Mouse (Mus musculus) liver, adult 2 months (tissue): ENCODE results near the gene 3110001I22Rik. TPM values are rescaled to one million over a fixed set of nuclear protein-coding genes. Genes with fewer than 3 reads are reported as not detected.
"Not testable (repeated sequence)": the region's sequence is repeated elsewhere in the genome, so short reads cannot be mapped to it uniquely, and the experiment has no call there.

Experiments used
- DNase-seq: peaks from one replicate; pipeline ENCODE4 v3.0.0-alpha.2; 2011; ENCODE audit warnings: low read depth, low spot score; ENCODE audit errors: extremely low read depth
- H3K27ac ChIP-seq: fragments of 200-500 bp; replicated peaks from 2 replicates; pipeline ENCODE4 v1.5.1; 2012; ENCODE audit warnings: low read depth, mild to moderate bottlenecking, control low read depth, inconsistent platforms, low read length; ENCODE audit not compliant: insufficient read depth
- H3K27me3 ChIP-seq: fragments of 200-500 bp; 2 replicates; pipeline ENCODE4 v1.6.1; 2012; ENCODE audit warnings: mild to moderate bottlenecking, moderate library complexity, low read length, inconsistent platforms; ENCODE audit not compliant: control insufficient read depth, insufficient read depth
- H3K36me3 ChIP-seq: fragments of 200-500 bp; 2 replicates; pipeline ENCODE4 v1.6.1; 2012; ENCODE audit warnings: low read length, inconsistent platforms; ENCODE audit not compliant: control insufficient read depth, insufficient read depth
- H3K4me1 ChIP-seq: fragments of 200-500 bp; 2 replicates; pipeline ENCODE4 v1.6.1; 2011; ENCODE audit warnings: low read length; ENCODE audit not compliant: control insufficient read depth, insufficient read depth
- H3K4me3 ChIP-seq: fragments of 200-500 bp; 2 replicates; pipeline ENCODE4 v1.5.1; 2011; ENCODE audit warnings: low read depth, mild to moderate bottlenecking, control low read depth, low read length, moderate library complexity; ENCODE audit not compliant: insufficient read depth
- H3K79me2 ChIP-seq: fragments of 200-500 bp; 2 replicates; pipeline ENCODE4 v1.6.1; 2012; ENCODE audit warnings: inconsistent platforms, mild to moderate bottlenecking, low read length, moderate library complexity; ENCODE audit not compliant: control insufficient read depth, insufficient read depth
- H3K9ac ChIP-seq: fragments of 200-500 bp; 2 replicates; pipeline ENCODE4 v1.6.1; 2012; ENCODE audit warnings: low read depth, mild to moderate bottlenecking, control low read depth, inconsistent platforms, low read length
- CTCF ChIP-seq: fragments of 200-500 bp; IDR thresholded peaks from 2 replicates; pipeline ENCODE4 v1.5.1; 2011; ENCODE audit warnings: low read depth, low read length, control low read depth
- POLR2A ChIP-seq: fragments of 200-500 bp; IDR thresholded peaks from 2 replicates; pipeline ENCODE4 v1.6.1; 2011; ENCODE audit warnings: low read length, control low read depth; ENCODE audit not compliant: insufficient read depth; ENCODE audit errors: extremely low read depth
- WGBS: fragments of 180-500 bp; shearing (Covaris S2); methylation state at CpG from one replicate; pipeline ENCODE4 v1.1.7; 2018; 5-methylcytosine and 5-hydroxymethylcytosine counted together
- polyA plus RNA-seq: library from polyadenylated mRNA; depleted of rRNA; stranded (reverse); fragments of >200 nt; gene quantifications from 2 replicates; pipeline ENCODE4 v1.2.3, GENCODE M21; 2012
- total RNA-seq: library from RNA; depleted of rRNA; stranded (reverse); fragments of >200 nt; gene quantifications from 2 replicates; pipeline ENCODE4 v1.2.3, GENCODE M21; 2014

Gene 3110001I22Rik
- total and polyA plus RNA-seq, 2 experiments: 0.66 to 7.9 TPM

- Histone ChIP-seq H3K4me1 (no peaks in the 10 kb centered on the region), H3K27me3 (no peaks in the 10 kb centered on the region), H3K4me3 (no peak overlapping the region), H3K9ac (no peak overlapping the region), H3K36me3 (peaks cover 55% of the 10 kb centered on the region), H3K27ac (no peak overlapping the region), H3K79me2 (no peaks in the 10 kb centered on the region)
- DNase-seq: no peak
- TF ChIP-seq CTCF: no peak
- no peak for TF ChIP-seq POLR2A
- WGBS: 81% methylated on average over 4 of the region's 4 CpGs
Observed at GRCm38 (mm10) chr16:13645930-13646329, 25.8 kb upstream of the 3110001I22Rik start.

- H3K4me3 ChIP-seq: no peak overlapping the region
- H3K36me3 ChIP-seq: peaks cover 48% of the 10 kb centered on the region
- WGBS: 90% methylated on average over 3 of the region's 3 CpGs
- no peak overlapping the region for H3K27ac ChIP-seq
- TF ChIP-seq CTCF (no peak), POLR2A (no peak)
- H3K4me1 ChIP-seq: no peaks in the 10 kb centered on the region
- H3K27me3 ChIP-seq: no peaks in the 10 kb centered on the region
- no peak for DNase-seq
- H3K79me2 ChIP-seq: no peaks in the 10 kb centered on the region
- H3K9ac ChIP-seq: no peak overlapping the region
Observed at GRCm38 (mm10) chr16:13658886-13659285, 12.8 kb upstream of the 3110001I22Rik start.

GRCm38 (mm10) chr16:13660736-13661135 lies 11.0 kb upstream of the 3110001I22Rik start:
- Histone ChIP-seq H3K4me3 (no peak overlapping the region), H3K36me3 (peaks cover 41% of the 10 kb centered on the region), H3K4me1 (no peaks in the 10 kb centered on the region), H3K27me3 (no peaks in the 10 kb centered on the region), H3K9ac (no peak overlapping the region), H3K79me2 (no peaks in the 10 kb centered on the region), H3K27ac (no peak overlapping the region)
- 97% methylated on average over 9 of the region's 9 CpGs for WGBS
- TF ChIP-seq POLR2A (no peak), CTCF (no peak)
- DNase-seq: no peak

GRCm38 (mm10) chr16:13667878-13668343 lies 3.8 kb upstream of the 3110001I22Rik start, which contains the start of gene Parn:
Parn (minus strand) TSS chr16:13668170.
- under 1% methylated on average over 35 of the region's 35 CpGs for WGBS
- peak; percentile 66; the same call in 1 of the 2 replicates for TF ChIP-seq POLR2A
- no peak for TF ChIP-seq CTCF
- H3K27ac ChIP-seq: peak within 1 kb of the TSS; percentile 28; the same call in 1 of the 2 replicates
- H3K79me2 ChIP-seq: peaks cover 4% of the 10 kb centered on the region; the same call in 1 of the 2 replicates
- H3K9ac ChIP-seq: peak within 1 kb of the TSS; percentile 77
- H3K4me1 ChIP-seq: peaks cover 4% of the 10 kb centered on the region; the same call in 1 of the 2 replicates
- DNase-seq: peak; percentile 76
- peaks cover 13% of the 10 kb centered on the region for H3K36me3 ChIP-seq
- no peaks in the 10 kb centered on the region for H3K27me3 ChIP-seq
- peak within 1 kb of the TSS; percentile 83 for H3K4me3 ChIP-seq

- H3K27me3 ChIP-seq: no peaks in the 10 kb centered on the region
- WGBS: 83% methylated on average over 10 of the region's 10 CpGs
- TF ChIP-seq CTCF (no peak), POLR2A (no peak)
- no peak overlapping the region; the same call in 1 of the 2 replicates for H3K4me3 ChIP-seq
- no peak overlapping the region for H3K27ac ChIP-seq
- H3K9ac ChIP-seq: no peak overlapping the region
- no peak for DNase-seq
- peaks cover 6% of the 10 kb centered on the region for H3K4me1 ChIP-seq
- peaks cover 10% of the 10 kb centered on the region for H3K36me3 ChIP-seq
- peaks cover 4% of the 10 kb centered on the region; the same call in 1 of the 2 replicates for H3K79me2 ChIP-seq
Observed at GRCm38 (mm10) chr16:13668402-13669108, 3.2 kb upstream of the 3110001I22Rik start.

- TF ChIP-seq POLR2A (no peak), CTCF (no peak)
- H3K4me3 ChIP-seq: no peak overlapping the region
- no peak overlapping the region for H3K27ac ChIP-seq
- H3K27me3 ChIP-seq: no peaks in the 10 kb centered on the region
- no peak overlapping the region for H3K9ac ChIP-seq
- DNase-seq: no peak
- 100% methylated on average over 1 of the region's 1 CpGs for WGBS
- H3K4me1 ChIP-seq: peaks cover 6% of the 10 kb centered on the region
- peaks cover 8% of the 10 kb centered on the region for H3K36me3 ChIP-seq
- H3K79me2 ChIP-seq: peaks cover 4% of the 10 kb centered on the region; the same call in 1 of the 2 replicates
Observed at GRCm38 (mm10) chr16:13669282-13669681, 2.4 kb upstream of the 3110001I22Rik start.

GRCm38 (mm10) chr16:13670896-13671295 lies 833 bp upstream of the 3110001I22Rik start:
- not testable (repeated sequence) for H3K36me3 ChIP-seq, H3K79me2 ChIP-seq, H3K27ac ChIP-seq, H3K9ac ChIP-seq, H3K27me3 ChIP-seq, H3K4me1 ChIP-seq, H3K4me3 ChIP-seq, DNase-seq
- WGBS: 72% methylated on average over 5 of the region's 5 CpGs
